Mouse (Mus musculus) liver, postnatal 0 days (tissue): ENCODE measurements around the gene Snx15.

ENCODE experiments used
- CTCF ChIP-seq: sonication (generic); IDR thresholded peaks from 2 replicates; pipeline ENCODE4 v1.5.1; 2016; ENCODE audit warnings: antibody characterized with exemption, low read depth
- EP300 ChIP-seq: IDR thresholded peaks from 2 replicates; pipeline ENCODE4 v1.6.1; 2016; ENCODE audit warnings: antibody characterized with exemption, low read depth, mild to moderate bottlenecking

- TF ChIP-seq CTCF (peak; percentile 17), EP300 (peak; percentile 38; the same call in 1 of the 2 replicates)
These were observed 10.0 kb downstream of the Snx15 start, which contains the start of gene Sac3d1 for GRCm38 (mm10) chr19:6117986-6118676.
